Mouse (Mus musculus) hindbrain, embryonic 13.5 days (tissue): ENCODE measurements around the gene Gak. TPM values are rescaled to one million over a fixed set of nuclear protein-coding genes. Genes with fewer than 3 reads are reported as not detected.
"Not testable (repeated sequence)": the region's sequence is repeated elsewhere in the genome, so short reads cannot be mapped to it uniquely, and the experiment has no call there.

Experiments
- ATAC-seq: fragments of 200-750 bp; cut with Nextera tagmentation; 2 replicates; pipeline ENCODE4 v1.8.0; 2017; ENCODE audit warnings: moderate TSS enrichment; ENCODE audit not compliant: low FRiP score
- H3K27ac ChIP-seq: fragments of 300-500 bp; sonication (generic); 2 replicates; pipeline ENCODE4 v1.5.1; 2015; ENCODE audit warnings: inconsistent platforms, mild to moderate bottlenecking, moderate library complexity
- H3K27me3 ChIP-seq: fragments of 300-500 bp; sonication (generic); 2 replicates; pipeline ENCODE4 v1.6.1; 2015; ENCODE audit warnings: mild to moderate bottlenecking, inconsistent platforms
- H3K36me3 ChIP-seq: fragments of 300-500 bp; sonication (generic); 2 replicates; pipeline ENCODE4 v1.6.1; 2015; ENCODE audit warnings: mild to moderate bottlenecking, inconsistent platforms
- H3K4me1 ChIP-seq: fragments of 300-500 bp; sonication (generic); replicated peaks from 2 replicates; pipeline ENCODE4 v1.6.1; 2015; ENCODE audit warnings: inconsistent platforms
- H3K4me2 ChIP-seq: fragments of 300-500 bp; sonication (generic); 2 replicates; pipeline ENCODE4 v1.6.1; 2015; ENCODE audit warnings: inconsistent platforms, mild to moderate bottlenecking, moderate library complexity
- H3K4me3 ChIP-seq: fragments of 300-500 bp; sonication (generic); 2 replicates; pipeline ENCODE4 v1.5.1; 2015; ENCODE audit warnings: mild to moderate bottlenecking, inconsistent platforms
- H3K9ac ChIP-seq: fragments of 300-500 bp; sonication (generic); 2 replicates; pipeline ENCODE4 v1.6.1; 2015; ENCODE audit warnings: mild to moderate bottlenecking, inconsistent platforms
- H3K9me3 ChIP-seq: fragments of 300-500 bp; sonication (generic); 2 replicates; pipeline ENCODE4 v1.6.1; 2016; ENCODE audit warnings: inconsistent platforms
- WGBS: fragments of 180-500 bp; shearing (Covaris S2); methylation state at CpG from one replicate; pipeline ENCODE4 v1.1.7; 2015; 5-methylcytosine and 5-hydroxymethylcytosine counted together
- polyA plus RNA-seq: library from polyadenylated mRNA; unstranded; fragments of >200 nt; fragmentation: Nextera tagmentation; extraction: Ambion mirVana; gene quantifications from 2 replicates; pipeline ENCODE4 v1.2.1, GENCODE M21; 2015

Gak gene
- polyA plus RNA-seq, 1 experiment from 2014 or later, result 49.1 TPM

DNA sequence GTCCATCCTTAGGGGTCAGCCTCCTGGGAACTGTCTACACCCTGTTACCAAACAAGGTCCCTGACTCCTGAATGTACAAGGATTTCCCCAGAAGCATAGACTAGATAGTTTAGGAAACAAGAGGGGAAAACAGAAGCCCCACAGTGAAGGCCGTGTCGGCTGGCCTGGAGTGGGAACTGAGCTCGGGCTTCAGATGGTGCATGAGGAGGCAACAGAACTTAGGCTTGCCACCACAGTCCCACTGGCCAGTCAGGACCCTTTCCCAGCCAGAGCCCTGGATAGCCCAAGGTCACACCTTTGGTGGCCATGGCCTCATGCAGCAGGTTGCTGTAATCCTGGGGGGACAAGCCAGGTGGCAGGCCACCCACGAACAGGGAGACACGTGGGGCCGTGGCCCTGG, 23.8 kb upstream of the Gak start:
- Histone ChIP-seq H3K4me1 (peaks cover 5% of the 10 kb centered on the region), H3K27ac (no peak overlapping the region), H3K9me3 (no peaks in the 10 kb centered on the region), H3K36me3 (peaks cover 85% of the 10 kb centered on the region), H3K9ac (no peak overlapping the region), H3K4me3 (no peak overlapping the region), H3K27me3 (no peaks in the 10 kb centered on the region), H3K4me2 (no peak overlapping the region)
- 91% methylated on average over 6 of the region's 6 CpGs for WGBS
- ATAC-seq, result no peak

DNA sequence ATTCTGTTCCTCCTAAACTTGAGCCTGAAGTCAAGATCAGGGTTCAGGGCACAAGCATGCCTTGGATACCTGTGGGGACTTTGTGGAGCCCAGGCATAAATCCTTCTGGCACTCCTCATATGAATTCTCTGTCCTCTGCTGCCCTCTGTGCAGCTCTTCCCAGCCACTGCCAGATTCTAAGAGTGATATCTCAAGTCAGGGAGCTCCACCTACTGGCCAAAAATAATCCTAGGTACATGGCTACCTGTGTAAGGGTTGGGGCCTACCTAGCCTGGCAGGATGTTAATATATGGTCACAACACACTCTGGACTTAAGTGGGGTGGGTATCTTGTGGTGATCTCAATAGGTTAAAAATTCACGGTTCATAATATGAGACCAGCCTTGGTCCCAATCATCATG, 22.3 kb upstream of the Gak start:
- Histone ChIP-seq H3K4me2 (no peak overlapping the region), H3K27me3 (no peaks in the 10 kb centered on the region), H3K36me3 (peaks cover 88% of the 10 kb centered on the region), H3K27ac (no peak overlapping the region), H3K4me1 (no peaks in the 10 kb centered on the region), H3K9me3 (no peaks in the 10 kb centered on the region), H3K4me3 (no peak overlapping the region), H3K9ac (no peak overlapping the region)
- WGBS, result 55% methylated on average over 1 of the region's 1 CpGs
- ATAC-seq, result peak; percentile 66

DNA sequence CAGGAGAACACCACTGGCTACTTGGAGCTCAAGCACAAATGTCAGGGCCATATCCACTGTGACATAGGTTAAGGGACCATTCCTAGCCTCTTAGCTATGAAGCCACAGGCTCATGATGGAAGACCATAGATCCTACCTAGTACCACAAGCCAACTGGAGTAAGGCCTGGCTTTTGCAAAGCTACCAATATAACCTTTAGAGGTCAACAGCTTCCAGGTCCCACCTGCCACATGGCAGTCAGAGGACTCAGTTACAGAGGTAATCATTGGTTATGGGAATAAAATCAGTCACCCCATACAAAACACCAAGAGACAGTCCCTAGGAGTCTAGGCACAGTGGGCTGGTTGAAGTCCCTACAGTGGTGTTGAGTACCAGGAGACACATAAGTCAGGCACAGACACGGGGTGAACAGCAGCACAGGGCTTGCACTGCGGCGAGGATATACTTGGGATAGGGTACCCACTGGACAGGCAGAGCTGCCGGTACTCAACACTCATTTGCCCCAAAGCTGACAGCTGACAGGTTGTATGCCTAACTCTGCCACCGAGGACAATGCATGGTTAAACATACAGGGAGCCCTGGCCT, 21.7 kb upstream of the Gak start:
- 83% methylated on average over 5 of the region's 5 CpGs for WGBS
- H3K4me1 ChIP-seq, result no peaks in the 10 kb centered on the region
- no peaks in the 10 kb centered on the region for H3K27me3 ChIP-seq
- peaks cover 88% of the 10 kb centered on the region for H3K36me3 ChIP-seq
- no peak overlapping the region for H3K4me3 ChIP-seq
- H3K27ac ChIP-seq, result no peak overlapping the region
- H3K9me3 ChIP-seq, result no peaks in the 10 kb centered on the region
- H3K4me2 ChIP-seq, result no peak overlapping the region
- no peak overlapping the region for H3K9ac ChIP-seq
- 0 out of 2 replicates have a peak, but pooled peaks have one; percentile 15 for ATAC-seq

DNA sequence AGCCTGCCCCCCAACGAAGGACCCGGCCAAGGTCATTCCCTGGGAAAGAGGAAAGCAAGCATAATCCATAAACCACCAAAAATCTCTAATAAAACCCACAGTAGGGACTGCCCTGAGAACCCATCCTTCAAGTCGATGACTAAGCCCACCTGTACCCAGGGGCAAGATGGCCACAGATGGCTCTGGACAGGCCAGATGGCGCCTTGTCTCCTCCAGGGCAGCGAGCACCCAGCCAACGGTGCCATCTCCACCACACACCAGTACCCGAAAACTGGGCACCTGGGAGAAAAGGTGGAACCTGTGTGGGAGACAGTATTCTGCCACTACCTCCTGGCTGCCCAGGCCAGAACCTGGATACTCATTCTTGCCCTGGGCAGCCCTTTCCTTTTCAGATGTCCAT, 20.8 kb upstream of the Gak start:
- Histone ChIP-seq H3K4me1 (no peaks in the 10 kb centered on the region), H3K9me3 (no peaks in the 10 kb centered on the region), H3K4me3 (no peak overlapping the region), H3K4me2 (no peak overlapping the region), H3K27me3 (no peaks in the 10 kb centered on the region), H3K36me3 (peaks cover 88% of the 10 kb centered on the region), H3K27ac (no peak overlapping the region), H3K9ac (no peak overlapping the region)
- WGBS, result 94% methylated on average over 7 of the region's 7 CpGs
- ATAC-seq, result no peak

DNA sequence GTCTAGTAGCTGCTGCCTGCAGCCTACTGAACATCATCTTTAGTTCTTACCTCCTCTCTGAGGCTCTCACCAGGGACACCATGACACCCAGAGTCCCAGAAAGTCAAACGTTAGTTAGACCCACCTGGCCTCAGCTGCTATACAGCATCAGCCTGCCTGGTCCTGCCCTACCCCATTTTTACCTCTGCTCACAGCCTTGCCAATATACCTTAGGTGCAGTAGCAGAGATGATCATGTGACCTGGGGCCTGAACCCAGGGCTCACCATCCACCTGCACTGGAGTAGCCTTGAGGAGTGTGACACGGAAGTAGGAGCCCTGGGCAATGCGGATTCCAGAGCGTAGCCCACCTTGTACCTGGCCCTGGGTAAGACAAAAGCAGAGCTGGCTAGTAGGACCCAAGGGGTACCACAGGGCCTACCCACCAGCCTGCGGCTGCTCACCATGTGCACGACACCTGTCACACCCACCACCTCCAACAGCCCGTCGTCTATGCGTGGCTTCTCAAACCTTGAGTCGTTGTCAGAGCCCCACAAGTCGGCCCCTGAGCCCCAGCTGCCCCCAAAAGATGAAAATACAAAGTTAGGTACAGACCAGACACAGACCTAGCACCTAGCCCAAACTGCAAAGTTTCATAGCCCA, 19.5 kb upstream of the Gak start:
- peaks cover 86% of the 10 kb centered on the region for H3K36me3 ChIP-seq
- no peak for ATAC-seq
- no peaks in the 10 kb centered on the region for H3K27me3 ChIP-seq
- no peaks in the 10 kb centered on the region for H3K4me1 ChIP-seq
- no peak overlapping the region for H3K9ac ChIP-seq
- no peak overlapping the region for H3K27ac ChIP-seq
- H3K4me2 ChIP-seq, result no peak overlapping the region
- H3K4me3 ChIP-seq, result no peak overlapping the region
- WGBS, result 94% methylated on average over 11 of the region's 11 CpGs
- no peaks in the 10 kb centered on the region for H3K9me3 ChIP-seq

DNA sequence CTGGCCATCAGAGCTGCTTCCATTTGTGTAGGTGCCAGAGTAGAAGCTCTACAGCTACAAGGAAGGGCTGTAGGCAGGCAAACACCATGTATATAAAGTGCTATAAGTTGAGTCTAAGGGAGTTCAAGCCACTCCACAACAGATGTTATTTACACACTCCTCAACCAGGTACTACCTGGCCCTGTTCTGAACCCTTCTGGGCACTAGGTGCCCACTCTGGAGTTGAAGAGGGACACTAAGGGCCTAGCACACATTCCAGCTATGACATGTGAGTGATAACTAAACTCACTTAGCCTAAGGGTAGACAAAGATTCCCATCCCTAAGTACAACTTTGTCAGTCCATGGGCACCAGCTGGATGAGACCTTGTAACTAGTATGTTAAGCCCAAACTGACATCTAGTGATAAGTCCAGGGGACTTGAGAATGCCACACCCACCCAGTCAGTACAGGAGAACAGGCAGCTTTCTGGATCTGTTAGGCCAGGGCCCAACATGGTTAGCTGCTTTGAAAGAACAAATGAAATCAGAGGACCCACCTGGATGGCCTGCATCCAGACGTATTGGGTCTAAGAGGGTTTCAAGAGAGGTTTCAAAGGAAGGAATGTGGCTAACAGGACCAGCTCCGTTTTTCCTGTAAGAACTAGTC, 18.4 kb upstream of the Gak start:
- no peak for ATAC-seq
- peaks cover 83% of the 10 kb centered on the region for H3K36me3 ChIP-seq
- H3K9ac ChIP-seq, result no peak overlapping the region
- H3K9me3 ChIP-seq, result no peaks in the 10 kb centered on the region
- no peak overlapping the region for H3K4me2 ChIP-seq
- H3K27me3 ChIP-seq, result no peaks in the 10 kb centered on the region
- no peak overlapping the region for H3K4me3 ChIP-seq
- H3K27ac ChIP-seq, result no peak overlapping the region
- 89% methylated on average over 2 of the region's 2 CpGs for WGBS
- H3K4me1 ChIP-seq, result no peaks in the 10 kb centered on the region

DNA sequence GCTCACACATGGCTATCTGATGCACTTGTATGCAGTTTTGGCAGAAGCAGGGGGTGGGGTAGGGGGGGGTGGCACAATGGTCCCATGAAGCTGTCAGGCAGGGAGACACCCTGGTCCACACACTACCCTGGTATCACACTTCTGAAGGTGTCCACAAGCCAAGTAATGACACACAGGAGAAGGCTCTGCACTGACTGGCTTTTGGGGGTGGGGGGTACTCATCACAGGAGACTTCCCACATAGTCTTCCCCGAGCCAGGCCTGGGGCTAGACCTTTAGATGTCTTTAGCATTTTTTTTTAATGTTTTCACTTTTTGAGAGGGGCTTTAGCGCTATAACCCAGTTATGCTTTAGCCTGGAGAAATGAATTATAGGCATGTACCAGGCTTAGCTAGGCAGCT, 17.8 kb upstream of the Gak start:
- 92% methylated on average over 2 of the region's 2 CpGs for WGBS
- Histone ChIP-seq H3K9ac (no peak overlapping the region), H3K4me1 (no peaks in the 10 kb centered on the region), H3K9me3 (no peaks in the 10 kb centered on the region), H3K4me2 (no peak overlapping the region), H3K4me3 (no peak overlapping the region), H3K27me3 (no peaks in the 10 kb centered on the region), H3K27ac (no peak overlapping the region), H3K36me3 (peaks cover 82% of the 10 kb centered on the region)
- no peak for ATAC-seq

DNA sequence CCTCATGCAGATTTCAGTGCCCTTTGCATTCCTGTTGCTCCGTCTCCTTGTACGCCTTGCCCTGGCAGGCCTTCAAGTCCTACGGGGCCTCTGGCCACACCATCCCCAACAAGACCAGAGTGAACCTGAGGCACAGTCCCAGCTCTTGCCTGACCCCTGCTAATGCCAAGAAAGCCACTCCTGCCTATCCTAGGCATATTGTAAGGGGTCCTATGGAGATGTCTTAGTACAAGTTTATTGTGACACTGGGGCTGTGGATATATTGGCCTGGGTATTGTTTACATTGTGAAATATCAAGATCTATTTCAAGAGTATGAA, 16.7 kb upstream of the Gak start:
- Histone ChIP-seq H3K36me3 (peaks cover 86% of the 10 kb centered on the region), H3K4me1 (no peaks in the 10 kb centered on the region), H3K27me3 (no peaks in the 10 kb centered on the region), H3K9me3 (no peaks in the 10 kb centered on the region), H3K4me3 (no peak overlapping the region), H3K4me2 (no peak overlapping the region), H3K9ac (no peak overlapping the region), H3K27ac (no peak overlapping the region)
- ATAC-seq, result no peak
- WGBS, result 94% methylated on average over 3 of the region's 3 CpGs

DNA sequence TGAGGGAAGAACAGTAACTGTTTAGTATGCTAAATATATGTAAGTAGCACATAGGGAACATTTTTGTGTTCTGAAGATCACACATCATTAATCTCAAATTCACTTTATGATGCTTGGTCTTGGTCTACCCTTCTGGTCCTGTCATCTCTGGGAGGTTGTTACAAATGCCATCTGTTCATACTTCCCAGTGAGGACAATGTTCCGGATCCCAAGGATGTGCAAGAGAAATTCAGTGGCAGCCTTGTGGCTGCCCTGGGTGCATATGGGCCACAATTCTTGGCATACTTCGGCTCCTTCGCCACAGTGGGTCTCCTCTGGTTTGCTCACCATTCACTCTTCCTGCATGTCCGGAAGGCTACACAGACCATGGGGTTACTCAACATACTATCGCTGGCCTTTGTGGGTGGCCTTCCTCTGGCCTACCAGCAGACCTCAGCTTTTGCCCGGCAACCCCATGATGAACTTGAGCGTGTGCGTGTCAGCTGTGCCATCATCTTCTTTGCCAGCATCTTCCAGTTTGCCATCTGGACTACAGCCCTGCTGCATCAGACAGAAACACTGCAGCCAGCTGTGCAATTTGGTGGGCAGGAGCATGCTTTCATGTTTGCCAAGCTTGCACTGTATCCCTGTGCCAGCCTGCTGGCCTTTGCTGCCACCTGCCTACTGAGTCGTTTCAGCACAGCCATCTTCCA, 16.2 kb upstream of the Gak start:
- Histone ChIP-seq H3K27me3 (no peaks in the 10 kb centered on the region), H3K4me1 (no peaks in the 10 kb centered on the region), H3K4me2 (no peak overlapping the region), H3K36me3 (peaks cover 85% of the 10 kb centered on the region), H3K9ac (no peak overlapping the region), H3K9me3 (no peaks in the 10 kb centered on the region), H3K4me3 (no peak overlapping the region), H3K27ac (no peak overlapping the region)
- 94% methylated on average over 9 of the region's 9 CpGs for WGBS
- ATAC-seq, result no peak

DNA sequence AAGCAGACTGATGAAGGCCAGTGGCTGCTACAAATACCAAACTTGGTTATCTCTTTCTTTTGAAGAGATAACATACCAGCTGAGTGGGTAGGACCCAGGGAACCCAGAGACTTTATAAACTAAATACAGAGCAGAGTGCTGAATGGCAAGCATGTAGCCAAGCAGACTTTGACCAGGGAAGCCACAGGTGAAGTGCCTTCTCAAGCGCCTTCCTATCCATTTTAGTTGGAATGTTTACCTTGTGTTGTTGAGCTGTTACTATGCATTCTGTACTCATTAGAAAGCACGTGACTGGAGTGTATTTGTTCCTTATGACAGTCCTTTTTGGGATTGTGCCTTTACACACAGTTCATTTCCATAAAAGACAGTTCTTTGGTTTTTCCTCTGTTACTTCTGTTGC, 14.1 kb upstream of the Gak start:
- H3K36me3 ChIP-seq, result peaks cover 75% of the 10 kb centered on the region
- 90% methylated on average over 2 of the region's 2 CpGs for WGBS
- no peak overlapping the region for H3K27ac ChIP-seq
- no peak for ATAC-seq
- no peak overlapping the region for H3K4me3 ChIP-seq
- no peaks in the 10 kb centered on the region for H3K9me3 ChIP-seq
- H3K4me1 ChIP-seq, result no peaks in the 10 kb centered on the region
- no peak overlapping the region for H3K4me2 ChIP-seq
- no peak overlapping the region for H3K9ac ChIP-seq
- no peaks in the 10 kb centered on the region for H3K27me3 ChIP-seq

DNA sequence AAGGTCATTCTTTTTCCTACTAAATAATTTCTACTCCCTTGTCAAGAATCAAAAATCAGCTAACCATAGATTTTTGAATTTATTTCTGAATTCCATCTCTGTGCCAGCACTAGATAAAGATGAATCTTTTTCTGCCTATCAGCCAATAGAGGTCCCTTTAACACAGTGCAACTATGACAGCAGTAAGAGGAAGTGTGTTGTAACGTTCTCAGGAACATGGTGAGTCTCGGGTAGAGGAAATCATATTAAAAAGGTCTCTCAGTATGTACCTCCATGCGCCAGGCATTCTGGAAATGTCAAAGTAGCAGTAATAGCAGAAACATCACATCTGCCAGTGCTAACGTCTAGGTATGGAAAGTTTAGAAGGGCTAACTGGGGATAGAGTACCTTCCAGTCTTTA, 6.6 kb upstream of the Gak start:
- Histone ChIP-seq H3K4me3 (no peak overlapping the region), H3K9ac (no peak overlapping the region), H3K27ac (no peak overlapping the region), H3K36me3 (peaks cover 17% of the 10 kb centered on the region), H3K9me3 (no peaks in the 10 kb centered on the region), H3K4me1 (no peaks in the 10 kb centered on the region), H3K4me2 (no peak overlapping the region), H3K27me3 (no peaks in the 10 kb centered on the region)
- WGBS, result 82% methylated on average over 4 of the region's 4 CpGs
- no peak for ATAC-seq

DNA sequence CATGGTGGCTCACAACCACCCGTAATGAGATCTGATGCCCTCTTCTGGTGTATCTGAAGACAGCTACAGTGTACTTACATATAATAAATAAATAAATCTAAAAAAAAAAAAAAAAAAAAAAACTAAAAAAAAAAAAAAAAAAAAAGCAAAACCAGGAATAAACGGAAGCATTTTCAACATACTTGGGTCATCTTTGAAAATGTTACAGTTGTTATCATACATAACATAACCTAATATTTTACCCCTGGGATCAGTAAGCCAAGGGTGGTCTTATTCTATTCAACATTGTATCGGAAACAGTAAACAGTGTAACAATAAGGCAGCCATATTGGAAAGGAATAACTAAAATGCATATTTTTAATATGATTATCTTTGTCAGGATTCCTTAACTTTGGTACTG, 4.5 kb upstream of the Gak start:
- H3K9ac ChIP-seq, H3K4me3 ChIP-seq, H3K4me1 ChIP-seq, H3K4me2 ChIP-seq, H3K9me3 ChIP-seq, H3K27ac ChIP-seq, H3K27me3 ChIP-seq, ATAC-seq, H3K36me3 ChIP-seq: not testable (repeated sequence)
- WGBS, result 90% methylated on average over 3 of the region's 3 CpGs

DNA sequence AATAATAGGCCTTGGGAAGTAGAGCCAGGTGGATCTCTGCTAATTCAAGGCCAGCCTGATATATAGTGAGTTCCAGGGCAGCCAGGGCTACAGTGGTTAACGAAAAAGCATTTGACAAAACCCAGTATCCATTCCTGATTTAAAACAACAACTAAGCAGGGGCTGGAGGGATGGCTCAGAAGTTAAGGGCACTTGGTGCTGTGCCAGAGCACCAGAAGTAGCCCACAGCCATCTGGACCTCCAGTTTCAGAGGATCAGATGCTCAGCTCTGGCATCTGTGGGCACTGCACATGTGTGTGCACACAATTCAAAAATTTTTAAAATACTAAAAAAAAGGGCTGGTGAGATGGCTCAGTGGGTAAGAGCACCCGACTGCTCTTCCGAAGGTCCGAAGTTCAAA, 4.1 kb upstream of the Gak start:
- Histone ChIP-seq H3K4me1 (peaks cover 11% of the 10 kb centered on the region), H3K27ac (no peak overlapping the region), H3K27me3 (no peaks in the 10 kb centered on the region), H3K9me3 (no peaks in the 10 kb centered on the region), H3K36me3 (peaks cover 6% of the 10 kb centered on the region), H3K4me3 (no peak overlapping the region), H3K4me2 (no peak overlapping the region), H3K9ac (no peak overlapping the region)
- no peak for ATAC-seq
- WGBS, result 91% methylated on average over 4 of the region's 4 CpGs
